Mouse (Mus musculus): ENCODE measurements at regions not wholly inside any gene's neighbourhood (a gene's known extent, or its start where the extent isn't known, plus 50 kb on each side); places are given as distances from the start of the nearest gene placed in this dataset.
A peak's percentile ranks its signal among the peaks of the same experiment; 100 is the strongest.
"Not testable (repeated sequence)": the region's sequence is repeated elsewhere in the genome, so short reads cannot be mapped to it uniquely, and the experiment has no call there.

GRCm38 (mm10) chr13:3360503-3361490, 177.1 kb upstream of the Gdi2 start:
- H3K27me3 ChIP-seq (ENCODE audit: control insufficient read depth, insufficient read depth, low read length), result peaks cover 38% of the 10 kb centered on the region
- no peaks in the 10 kb centered on the region for H3K9me3 ChIP-seq (ENCODE audit: control insufficient read depth, low read length)
- peak; percentile 9 for DNase-seq (ENCODE audit: low spot score)
- no peak overlapping the region for H3K27ac ChIP-seq (replicated peaks; ENCODE audit: low read depth, low read length)
- peak overlapping the region; percentile 51 for H3K4me3 ChIP-seq (replicated peaks; ENCODE audit: low read length)
- under 1% methylated on average over 78 of the region's 82 CpGs for WGBS
- 0 out of 2 replicates have a peak, but pooled peaks have one; percentile 20 for ATAC-seq (ENCODE audit: low FRiP score, low read depth)
- H3K36me3 ChIP-seq (ENCODE audit: control insufficient read depth, insufficient read depth, low read length), result no peaks in the 10 kb centered on the region
- H3K4me1 ChIP-seq (ENCODE audit: control insufficient read depth, insufficient read depth, low read length), result peaks cover 9% of the 10 kb centered on the region; the same call in 1 of the 2 replicates
- peak overlapping the region; percentile 99 for H3K4me2 ChIP-seq (replicated peaks; ENCODE audit: low read depth, low read length, severe bottlenecking)
- TF ChIP-seq POLR2A (IDR thresholded peaks at IDR 0.05; ENCODE audit: borderline replicate concordance, extremely low read depth, insufficient read depth, insufficient read length), result no peak
- H3K9ac ChIP-seq (ENCODE audit: low read depth, low read length, severe bottlenecking), result peak overlapping the region; percentile 43

- no peak for DNase-seq (ENCODE audit: low spot score)
- TF ChIP-seq POLR2A (IDR thresholded peaks at IDR 0.05; ENCODE audit: borderline replicate concordance, extremely low read depth, insufficient read depth, insufficient read length), result no peak
- no peaks in the 10 kb centered on the region for H3K4me1 ChIP-seq (ENCODE audit: control insufficient read depth, insufficient read depth, low read length)
- no peak overlapping the region for H3K9ac ChIP-seq (ENCODE audit: low read depth, low read length, severe bottlenecking)
- H3K4me2 ChIP-seq (replicated peaks; ENCODE audit: low read depth, low read length, severe bottlenecking), result no peak overlapping the region
- H3K4me3 ChIP-seq (replicated peaks; ENCODE audit: low read length), result no peak overlapping the region
- no peak overlapping the region for H3K27ac ChIP-seq (replicated peaks; ENCODE audit: low read depth, low read length)
- H3K36me3 ChIP-seq (ENCODE audit: control insufficient read depth, insufficient read depth, low read length), result no peaks in the 10 kb centered on the region
- 67% methylated on average over 6 of the region's 6 CpGs for WGBS
- no peaks in the 10 kb centered on the region for H3K27me3 ChIP-seq (ENCODE audit: control insufficient read depth, insufficient read depth, low read length)
- no peak; the same call in 1 of the 2 replicates for ATAC-seq (ENCODE audit: low FRiP score, low read depth)
- no peaks in the 10 kb centered on the region for H3K9me3 ChIP-seq (ENCODE audit: control insufficient read depth, low read length)
Measured at GRCm38 (mm10) chr13:3372701-3373100, 165.2 kb upstream of the Gdi2 start.

DNA sequence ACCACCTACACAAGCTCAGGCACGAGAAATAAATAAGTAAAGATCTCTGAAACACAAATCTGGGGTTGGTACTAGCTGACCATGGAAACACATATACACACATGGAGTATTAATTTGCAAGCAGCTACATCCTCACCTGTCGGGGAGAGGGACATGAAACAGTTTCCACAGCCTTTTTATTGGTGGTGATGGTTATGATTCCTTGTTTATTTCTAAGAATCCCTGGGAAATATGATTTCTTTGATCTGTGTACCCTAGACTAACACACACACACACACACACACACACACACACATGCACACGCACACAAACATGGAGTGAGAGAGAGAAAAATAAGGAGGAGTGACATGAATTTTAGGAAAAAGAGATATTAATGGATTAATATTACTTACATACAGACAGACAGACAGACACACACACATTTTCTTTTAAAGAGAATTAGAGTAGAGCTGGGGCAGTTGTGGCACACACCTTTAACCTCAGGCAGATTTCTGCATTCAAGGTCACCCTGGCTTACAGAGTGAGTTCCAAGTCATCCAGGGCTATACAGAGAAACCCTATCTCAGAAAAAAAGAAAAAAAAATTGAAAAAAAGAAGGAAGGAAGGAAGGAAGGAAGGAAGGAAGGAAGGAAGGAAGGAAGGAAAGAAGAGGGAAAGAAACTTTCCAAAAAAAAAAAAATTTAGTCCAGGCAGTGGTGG, 164.2 kb upstream of the Gdi2 start:
- not testable (repeated sequence) for H3K27me3 ChIP-seq (ENCODE audit: control insufficient read depth, insufficient read depth, low read length); H3K4me3 ChIP-seq (replicated peaks; ENCODE audit: low read length); H3K36me3 ChIP-seq (ENCODE audit: control insufficient read depth, insufficient read depth, low read length); H3K9ac ChIP-seq (ENCODE audit: low read depth, low read length, severe bottlenecking); ATAC-seq (ENCODE audit: low FRiP score, low read depth); H3K4me2 ChIP-seq (replicated peaks; ENCODE audit: low read depth, low read length, severe bottlenecking); DNase-seq (ENCODE audit: low spot score); H3K27ac ChIP-seq (replicated peaks; ENCODE audit: low read depth, low read length); H3K4me1 ChIP-seq (ENCODE audit: control insufficient read depth, insufficient read depth, low read length); H3K9me3 ChIP-seq (ENCODE audit: control insufficient read depth, low read length)
- WGBS, result 39% methylated on average over 3 of the region's 3 CpGs

GRCm38 (mm10) chr13:3374796-3375195, 163.1 kb upstream of the Gdi2 start:
- H3K4me2 ChIP-seq (replicated peaks; ENCODE audit: low read depth, low read length, severe bottlenecking), result no peak overlapping the region
- H3K36me3 ChIP-seq (ENCODE audit: control insufficient read depth, insufficient read depth, low read length), result no peaks in the 10 kb centered on the region
- no peak overlapping the region for H3K9ac ChIP-seq (ENCODE audit: low read depth, low read length, severe bottlenecking)
- no peak for TF ChIP-seq POLR2A (IDR thresholded peaks at IDR 0.05; ENCODE audit: borderline replicate concordance, extremely low read depth, insufficient read depth, insufficient read length)
- H3K27me3 ChIP-seq (ENCODE audit: control insufficient read depth, insufficient read depth, low read length), result no peaks in the 10 kb centered on the region
- ATAC-seq (ENCODE audit: low FRiP score, low read depth), result no peak
- 98% methylated on average over 7 of the region's 7 CpGs for WGBS
- H3K9me3 ChIP-seq (ENCODE audit: control insufficient read depth, low read length), result no peaks in the 10 kb centered on the region
- no peaks in the 10 kb centered on the region for H3K4me1 ChIP-seq (ENCODE audit: control insufficient read depth, insufficient read depth, low read length)
- no peak overlapping the region for H3K4me3 ChIP-seq (replicated peaks; ENCODE audit: low read length)
- H3K27ac ChIP-seq (replicated peaks; ENCODE audit: low read depth, low read length), result no peak overlapping the region
- DNase-seq (ENCODE audit: low spot score), result no peak

DNA sequence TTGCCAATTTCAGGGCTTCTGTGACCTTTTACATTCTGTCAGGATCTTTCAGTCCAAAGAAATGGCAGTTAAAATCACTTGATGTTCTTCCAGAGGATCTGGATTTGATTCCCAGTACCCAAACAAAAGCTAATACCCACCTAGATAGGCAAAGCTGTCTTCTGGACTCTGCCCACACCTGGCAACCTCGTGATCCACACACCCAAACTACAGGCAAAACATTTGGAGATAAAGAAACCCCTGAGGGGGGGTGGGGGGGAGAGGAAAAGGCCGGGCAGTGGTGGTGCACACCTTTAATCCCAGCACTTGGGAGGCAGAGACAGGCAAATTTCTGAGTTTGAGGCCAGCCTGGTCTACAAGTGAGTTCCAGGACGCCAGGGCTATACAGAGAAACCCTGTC, 160.1 kb upstream of the Gdi2 start:
- 57% methylated on average over 3 of the region's 3 CpGs for WGBS
- not testable (repeated sequence) for ATAC-seq (ENCODE audit: low FRiP score, low read depth); H3K9me3 ChIP-seq (ENCODE audit: control insufficient read depth, low read length); DNase-seq (ENCODE audit: low spot score); H3K4me3 ChIP-seq (replicated peaks; ENCODE audit: low read length); H3K4me1 ChIP-seq (ENCODE audit: control insufficient read depth, insufficient read depth, low read length); H3K27ac ChIP-seq (replicated peaks; ENCODE audit: low read depth, low read length); H3K4me2 ChIP-seq (replicated peaks; ENCODE audit: low read depth, low read length, severe bottlenecking); H3K36me3 ChIP-seq (ENCODE audit: control insufficient read depth, insufficient read depth, low read length); H3K9ac ChIP-seq (ENCODE audit: low read depth, low read length, severe bottlenecking); H3K27me3 ChIP-seq (ENCODE audit: control insufficient read depth, insufficient read depth, low read length)

DNA sequence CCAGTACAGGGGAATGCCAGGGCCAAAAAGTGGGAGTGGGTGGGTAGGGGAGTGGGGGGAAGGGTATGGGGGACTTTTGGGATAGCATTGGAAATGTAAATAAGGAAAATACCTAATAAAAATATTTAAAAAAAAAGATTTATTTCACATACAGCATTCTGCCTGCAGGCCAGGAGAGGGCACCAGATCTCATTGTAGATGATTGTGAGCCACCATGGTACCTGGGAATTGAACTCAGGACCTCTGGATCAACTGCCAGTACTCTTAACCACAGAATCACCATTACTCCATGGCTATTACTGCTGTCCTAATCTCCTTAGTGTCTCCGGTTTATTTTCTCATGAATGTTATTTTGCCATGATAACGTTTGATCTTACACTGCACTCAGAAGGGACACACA, 132.1 kb upstream of the Gdi2 start:
- not testable (repeated sequence) for ATAC-seq (ENCODE audit: low FRiP score, low read depth); H3K36me3 ChIP-seq (ENCODE audit: control insufficient read depth, insufficient read depth, low read length)
- 90% methylated on average over 2 of the region's 2 CpGs for WGBS

GRCm38 (mm10) chr13:3406236-3407017, 131.4 kb upstream of the Gdi2 start:
- ATAC-seq (ENCODE audit: low FRiP score, low read depth), result peak; percentile 62; the same call in 1 of the 2 replicates
- WGBS, result 38% methylated on average over 8 of the region's 8 CpGs

More for the DNA sequence above, 132.1 kb upstream of the Gdi2 start:
- DNase-seq (ENCODE audit: low spot score); H3K9ac ChIP-seq (ENCODE audit: low read depth, low read length, severe bottlenecking); H3K4me1 ChIP-seq (ENCODE audit: control insufficient read depth, insufficient read depth, low read length); H3K9me3 ChIP-seq (ENCODE audit: control insufficient read depth, low read length); H3K4me3 ChIP-seq (replicated peaks; ENCODE audit: low read length); H3K27ac ChIP-seq (replicated peaks; ENCODE audit: low read depth, low read length); H3K27me3 ChIP-seq (ENCODE audit: control insufficient read depth, insufficient read depth, low read length); H3K4me2 ChIP-seq (replicated peaks; ENCODE audit: low read depth, low read length, severe bottlenecking): not testable (repeated sequence)

More at GRCm38 (mm10) chr13:3406236-3407017, 131.4 kb upstream of the Gdi2 start:
- not testable (repeated sequence) for H3K27me3 ChIP-seq (ENCODE audit: control insufficient read depth, insufficient read depth, low read length); H3K9me3 ChIP-seq (ENCODE audit: control insufficient read depth, low read length); H3K4me3 ChIP-seq (replicated peaks; ENCODE audit: low read length); H3K36me3 ChIP-seq (ENCODE audit: control insufficient read depth, insufficient read depth, low read length); H3K27ac ChIP-seq (replicated peaks; ENCODE audit: low read depth, low read length); H3K4me1 ChIP-seq (ENCODE audit: control insufficient read depth, insufficient read depth, low read length); H3K9ac ChIP-seq (ENCODE audit: low read depth, low read length, severe bottlenecking); H3K4me2 ChIP-seq (replicated peaks; ENCODE audit: low read depth, low read length, severe bottlenecking)
- peak; percentile 81 for DNase-seq (ENCODE audit: low spot score)

All from limb, embryonic 14.5 days (tissue).